7 mouse cellular contexts compared by ENCODE assay signal in the genomic region with DNA sequence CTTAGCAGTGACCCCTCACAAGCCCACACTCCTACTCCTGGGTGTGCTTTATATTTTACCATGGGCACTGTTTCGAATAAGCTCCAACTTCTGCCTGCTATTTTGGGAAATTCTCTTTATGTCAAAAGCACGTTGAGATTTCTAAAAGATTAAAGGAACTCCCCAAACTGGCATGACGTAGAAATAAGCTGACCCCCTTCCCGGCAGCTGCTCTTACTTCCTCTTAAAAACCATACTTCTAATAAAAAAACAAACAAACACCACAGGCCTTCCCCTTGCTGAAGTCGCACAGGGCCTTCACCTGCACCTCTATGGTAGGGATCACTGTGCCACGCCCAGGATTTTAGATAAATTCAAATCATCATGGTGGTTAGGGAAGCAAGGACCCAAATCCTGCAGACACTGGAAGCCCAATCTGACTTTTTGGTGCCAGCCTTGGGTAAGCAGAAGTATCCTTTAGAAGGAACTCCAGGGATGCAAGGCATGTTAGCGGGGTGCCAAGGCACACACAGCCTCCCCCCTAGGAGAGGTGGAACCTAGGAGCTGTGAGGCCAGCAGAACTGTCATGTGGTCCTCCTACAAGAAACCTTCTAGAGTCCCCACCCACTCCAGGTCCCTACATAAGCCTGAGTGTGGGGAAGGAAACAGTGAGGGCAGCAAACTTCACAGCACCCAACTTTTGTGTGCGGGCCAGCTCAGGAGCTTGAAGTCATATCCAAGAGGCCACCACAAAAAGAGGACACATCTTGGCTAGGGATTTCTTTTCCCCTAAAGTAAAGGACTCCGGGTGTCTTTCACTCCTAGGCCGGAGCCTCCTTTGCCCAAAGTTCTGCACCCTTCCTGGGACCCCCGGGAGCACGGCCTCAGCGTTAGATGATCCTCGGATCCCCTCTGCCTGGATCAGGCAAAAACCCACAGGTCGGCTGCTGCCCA. TPM values are rescaled to one million over a fixed set of nuclear protein-coding genes. Genes with fewer than 3 reads are reported as not detected.
DNase-seq lines count a peak whose midpoint lies in the region; ATAC-seq lines count a peak whose summit lies in the region.

No protein-coding gene starts in this region.

- no peak for ATAC-seq in hindbrain, embryonic 12.5 days (ENCODE audit: low FRiP score)
- ATAC-seq in megakaryocyte, adult 5-6 weeks (ENCODE audit: poor library complexity, severe bottlenecking) = peak; percentile 67
- no peak for ATAC-seq in erythroid progenitor cell, adult 5-6 weeks (replicated peaks; ENCODE audit: low FRiP score, poor library complexity, severe bottlenecking)

- H3K4me1 ChIP-seq in hindbrain, embryonic 12.5 days = peaks cover 30% of the 10 kb centered on the region

- DNase-seq in B cell, adult 2 months = peak; percentile 41 to 42
- peak; percentile 27 for DNase-seq in MEL-GATA-1-ER (ENCODE audit: extremely low read depth, low read depth)
- no peak for DNase-seq in thymus, postnatal 25 days
- DNase-seq in cerebellum, adult 11-12 months = no peak

- H3K9me3 ChIP-seq in hindbrain, embryonic 12.5 days (replicated peaks) = no peaks in the 10 kb centered on the region

- 0 out of 2 replicates have a peak, but pooled peaks cover 3% of the 10 kb centered on the region for H3K27me3 ChIP-seq in hindbrain, embryonic 12.5 days

- H3K27ac ChIP-seq in hindbrain, embryonic 12.5 days = no peak overlapping the region

- H3K9ac ChIP-seq in hindbrain, embryonic 12.5 days = peak overlapping the region; percentile 49

- H3K4me3 ChIP-seq in hindbrain, embryonic 12.5 days = peak overlapping the region; percentile 39

- 69% methylated on average over 15 of the region's 15 CpGs for WGBS in hindbrain, embryonic 12.5 days

- peak overlapping the region; percentile 60 for H3K4me2 ChIP-seq in hindbrain, embryonic 12.5 days (replicated peaks)

- no peaks in the 10 kb centered on the region for H3K36me3 ChIP-seq in hindbrain, embryonic 12.5 days

RNA-seq across cellular contexts. Expression of a gene that starts 1.7 kb away (rescaled TPM):
- polyA plus RNA-seq in hindbrain, embryonic 12.5 days (2016; fragmentation: Nextera tagmentation; extraction: Ambion mirVana) = 0.97 TPM in 1 of 2 replicates, not detected in the other
- total RNA-seq in megakaryocyte, adult 5-6 weeks (2015) = not detected in 2 replicates
- total RNA-seq in megakaryocyte, adult 5-6 weeks (2017) = 0.88 TPM in 1 of 2 replicates, not detected in the other
- total RNA-seq in erythroid progenitor cell, adult 5-6 weeks (2015; ENCODE audit: low replicate concordance) = not detected in 2 replicates
- not detected in 2 replicates for total RNA-seq in erythroid progenitor cell, adult 5-6 weeks (2017; ENCODE audit: low replicate concordance)

RNA-seq across cellular contexts. Expression of a gene that starts 1.7 kb away (rescaled TPM):
- 326 and 340 TPM in 2 replicates for polyA plus RNA-seq in hindbrain, embryonic 12.5 days (2016; fragmentation: Nextera tagmentation; extraction: Ambion mirVana)
- total RNA-seq in megakaryocyte, adult 5-6 weeks (2015) = 773 and 813 TPM in 2 replicates
- 401 and 447 TPM in 2 replicates for total RNA-seq in megakaryocyte, adult 5-6 weeks (2017)
- total RNA-seq in erythroid progenitor cell, adult 5-6 weeks (2015; ENCODE audit: low replicate concordance) = 61.6 and 73.4 TPM in 2 replicates
- total RNA-seq in erythroid progenitor cell, adult 5-6 weeks (2017; ENCODE audit: low replicate concordance) = 14.5 and 51.7 TPM in 2 replicates

RNA-seq across cellular contexts. Expression of a gene that starts 4.0 kb away (rescaled TPM):
- polyA plus RNA-seq in hindbrain, embryonic 12.5 days (2016; fragmentation: Nextera tagmentation; extraction: Ambion mirVana) = 0.43 and 1.6 TPM in 2 replicates
- 0.78 and 2.3 TPM in 2 replicates for total RNA-seq in megakaryocyte, adult 5-6 weeks (2015)
- 1.3 TPM in 1 of 2 replicates, not detected in the other for total RNA-seq in megakaryocyte, adult 5-6 weeks (2017)
- not detected in 2 replicates for total RNA-seq in erythroid progenitor cell, adult 5-6 weeks (2015; ENCODE audit: low replicate concordance)
- total RNA-seq in erythroid progenitor cell, adult 5-6 weeks (2017; ENCODE audit: low replicate concordance) = not detected in 2 replicates

RNA-seq across cellular contexts. Expression of a gene that starts 12.9 kb away (rescaled TPM):
- 15.5 and 16.8 TPM in 2 replicates for polyA plus RNA-seq in hindbrain, embryonic 12.5 days (2016; fragmentation: Nextera tagmentation; extraction: Ambion mirVana)
- 8.7 and 9.3 TPM in 2 replicates for total RNA-seq in megakaryocyte, adult 5-6 weeks (2015)
- total RNA-seq in megakaryocyte, adult 5-6 weeks (2017) = 7.8 and 10.2 TPM in 2 replicates
- total RNA-seq in erythroid progenitor cell, adult 5-6 weeks (2015; ENCODE audit: low replicate concordance) = 0.72 TPM in 1 of 2 replicates, not detected in the other
- 0.90 and 1.3 TPM in 2 replicates for total RNA-seq in erythroid progenitor cell, adult 5-6 weeks (2017; ENCODE audit: low replicate concordance)

RNA-seq across cellular contexts. Expression of a gene that starts 13.0 kb away (rescaled TPM):
- 8.8 and 9.1 TPM in 2 replicates for polyA plus RNA-seq in hindbrain, embryonic 12.5 days (2016; fragmentation: Nextera tagmentation; extraction: Ambion mirVana)
- 110 and 111 TPM in 2 replicates for total RNA-seq in megakaryocyte, adult 5-6 weeks (2015)
- total RNA-seq in megakaryocyte, adult 5-6 weeks (2017) = 48.4 and 56.3 TPM in 2 replicates
- 31.0 TPM in 1 of 2 replicates, not detected in the other for total RNA-seq in erythroid progenitor cell, adult 5-6 weeks (2015; ENCODE audit: low replicate concordance)
- total RNA-seq in erythroid progenitor cell, adult 5-6 weeks (2017; ENCODE audit: low replicate concordance) = 0.90 and 20.6 TPM in 2 replicates

Comparison
In these comparisons a context has a peak if more than half of its experiments do, and no peak if none do; other contexts are left out.
1. DNase-seq: peak in B cell, adult 2 months (2 of 2) and MEL-GATA-1-ER (single experiment); none in thymus, postnatal 25 days (single experiment) and cerebellum, adult 11-12 months (single experiment).
2. RNA of a gene that starts 1.7 kb away (total RNA-seq): 401 to 813 TPM in megakaryocyte, adult 5-6 weeks; 14.5 to 73.4 TPM in erythroid progenitor cell, adult 5-6 weeks; every median in the first group is over 4 times any median in the second.